Mouse (Mus musculus) retina, postnatal 7 days (tissue): ENCODE measurements around the gene Sh3rf1.

Source experiments
- DNase-seq: peaks from one replicate; pipeline ENCODE4 v3.0.0-alpha.2; 2012; ENCODE audit warnings: low read depth, low spot score

Sh3rf1 gene

DNA sequence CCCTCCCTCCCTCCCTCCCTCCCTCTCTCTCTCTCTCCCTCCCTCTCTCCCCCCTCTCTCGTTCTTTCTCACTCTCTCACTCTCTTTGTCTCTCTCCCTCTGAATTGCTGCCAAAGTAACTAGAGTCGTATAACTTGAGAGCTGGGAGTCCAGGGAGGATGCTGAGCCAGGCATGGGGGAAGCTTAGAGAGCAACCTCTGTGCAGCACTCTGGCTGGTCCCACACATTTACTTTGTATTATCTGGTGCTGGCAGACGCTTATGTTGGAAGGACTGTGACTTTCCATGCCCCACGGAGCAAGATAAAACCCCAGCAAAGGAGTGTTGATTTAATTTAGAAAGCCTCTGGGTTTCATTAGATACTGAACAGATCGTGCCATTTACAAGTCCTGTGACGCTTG, 196.5 kb downstream of the Sh3rf1 start:
- no peak for DNase-seq

DNA sequence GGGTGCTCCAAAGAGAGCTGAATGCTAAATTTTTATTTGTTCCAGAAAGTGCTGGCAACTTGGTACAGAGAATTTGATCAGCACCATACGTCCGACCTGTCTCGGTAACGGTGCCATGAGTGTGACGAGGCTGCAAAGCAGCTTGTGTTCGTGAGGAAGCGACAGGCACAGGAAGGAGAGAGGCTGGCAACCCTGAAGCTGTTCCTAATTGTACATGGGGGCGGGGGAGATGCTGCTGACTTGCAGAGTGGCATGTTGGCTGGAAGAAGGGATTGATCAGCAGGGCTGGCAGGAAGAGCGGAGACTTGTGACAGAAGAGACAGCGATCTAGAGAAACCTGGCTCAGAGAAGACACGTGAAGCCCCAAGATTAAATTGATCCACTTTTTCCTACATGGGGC, 197.9 kb downstream of the Sh3rf1 start:
- no peak for DNase-seq

DNA sequence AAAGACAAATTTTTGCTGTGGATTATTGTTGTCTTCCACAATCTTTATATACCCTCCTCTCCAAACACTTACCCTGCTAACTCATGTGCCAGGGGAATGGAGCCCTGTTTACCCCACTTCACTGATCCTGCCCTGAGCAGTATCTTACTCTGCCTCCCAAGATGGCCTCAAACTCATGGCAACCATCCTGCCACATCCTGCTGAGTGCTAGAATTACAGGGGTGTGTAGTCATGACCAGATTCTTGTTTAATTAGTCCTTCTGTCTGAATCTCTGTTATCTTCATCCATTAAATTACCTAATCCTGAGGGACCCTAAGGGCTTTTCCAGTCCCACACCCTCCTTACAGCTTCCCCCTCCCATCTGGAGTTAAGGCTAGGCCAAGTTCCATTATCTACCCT, 201.5 kb downstream of the Sh3rf1 start:
- no peak for DNase-seq

DNA sequence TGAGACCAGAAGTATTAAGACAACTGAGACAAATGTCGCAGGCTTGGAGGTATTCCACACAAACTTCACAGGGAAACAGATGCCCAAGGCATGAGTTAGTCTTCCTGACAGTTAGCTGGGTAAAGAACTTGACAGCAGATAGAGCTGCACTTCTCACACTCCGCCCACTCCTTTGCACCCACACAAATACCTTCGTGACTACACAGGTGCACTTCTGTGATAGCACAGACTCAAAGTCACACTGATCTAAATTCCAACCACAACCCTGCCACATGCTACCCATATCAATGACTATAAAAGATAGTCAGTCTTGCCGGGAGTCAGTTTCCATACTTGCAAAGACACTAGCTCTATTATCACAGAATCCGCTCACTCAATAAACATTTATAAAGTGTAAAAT, 202.4 kb downstream of the Sh3rf1 start:
- DNase-seq: no peak

DNA sequence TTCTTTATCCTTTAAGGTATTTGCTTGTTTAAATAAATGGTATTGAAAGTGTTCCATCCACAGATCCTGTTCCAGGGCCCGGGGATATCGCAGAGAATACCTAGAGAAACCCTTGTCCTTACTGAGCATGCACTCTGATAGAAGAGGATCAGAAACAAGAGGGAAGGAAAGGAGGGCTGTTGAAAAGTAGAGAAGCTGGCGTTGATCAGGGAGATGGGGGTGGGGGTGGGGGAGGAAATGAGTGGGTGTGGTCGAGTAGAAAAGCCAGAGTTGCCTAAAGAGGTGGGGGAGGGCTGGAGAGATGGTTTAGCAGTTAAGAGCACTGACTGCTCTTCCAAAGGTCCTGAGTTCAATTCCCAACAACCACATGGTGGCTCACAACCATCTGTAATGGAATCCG, 203.0 kb downstream of the Sh3rf1 start:
- DNase-seq: no peak

DNA sequence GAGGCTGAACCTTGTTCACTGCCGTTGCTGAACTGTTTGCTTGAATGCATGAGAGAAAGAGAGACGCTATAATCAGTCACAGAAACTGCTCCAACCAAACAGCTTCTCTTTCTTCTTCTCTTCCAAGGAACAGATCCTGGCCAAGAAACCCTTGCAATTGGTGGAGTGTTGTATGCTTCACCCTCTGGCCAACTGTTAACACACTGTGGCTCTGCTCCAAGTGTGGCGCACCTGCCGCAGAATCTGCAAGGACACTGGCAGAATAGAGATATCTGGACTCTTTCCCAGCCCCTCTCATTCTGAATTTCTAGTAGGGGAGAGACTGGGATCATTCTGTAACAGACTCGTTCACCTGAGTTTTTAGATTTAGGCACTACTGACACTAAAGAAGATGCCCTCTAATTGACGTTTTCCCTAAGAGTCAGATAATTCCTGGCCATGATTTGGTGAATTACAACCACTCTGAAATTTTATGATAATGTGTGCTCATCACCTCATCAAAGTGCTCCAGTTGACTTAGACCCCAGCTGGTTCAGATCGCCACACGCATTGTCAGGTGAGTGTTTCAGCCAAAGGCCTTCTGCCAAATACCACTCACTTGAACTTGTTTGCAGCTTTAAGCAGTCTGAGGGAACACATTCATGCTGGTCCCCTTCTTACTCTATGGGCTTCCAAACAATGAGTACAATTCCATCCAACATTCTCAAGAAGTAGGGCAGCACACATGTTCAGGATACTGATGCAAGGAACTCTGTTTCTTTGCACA, 204.4 kb downstream of the Sh3rf1 start:
- no peak for DNase-seq

DNA sequence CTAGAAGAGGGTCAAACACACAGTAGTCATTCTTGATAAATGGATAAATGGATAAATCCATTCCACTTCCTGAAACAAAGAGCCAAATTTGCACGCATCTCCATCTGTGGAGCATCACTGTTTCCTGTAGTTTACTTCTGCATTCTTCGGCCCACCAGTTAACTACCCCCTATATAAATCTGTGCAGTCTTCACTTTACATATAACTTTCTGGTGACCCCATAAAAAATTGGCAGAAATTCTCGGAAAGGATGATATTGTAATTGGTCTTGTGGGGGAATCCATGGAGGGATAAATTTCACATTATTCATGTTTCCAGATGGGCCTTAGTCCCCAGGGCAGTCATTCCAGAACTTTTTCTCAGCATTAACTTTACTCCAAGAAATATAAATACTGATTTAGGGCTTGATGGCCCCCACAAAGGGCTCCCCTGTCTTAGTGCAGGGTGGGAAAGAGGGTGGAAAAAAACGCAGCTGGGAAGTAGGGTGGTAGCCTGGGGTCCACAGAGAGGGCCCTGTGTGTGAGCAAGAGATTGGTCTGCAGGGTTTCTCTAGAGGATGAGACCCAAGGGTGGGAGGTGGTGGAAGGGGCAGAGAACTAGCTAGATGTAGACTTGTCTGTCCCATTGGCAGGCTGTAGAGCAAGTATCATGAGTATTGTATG, 205.3 kb downstream of the Sh3rf1 start:
- no peak for DNase-seq

DNA sequence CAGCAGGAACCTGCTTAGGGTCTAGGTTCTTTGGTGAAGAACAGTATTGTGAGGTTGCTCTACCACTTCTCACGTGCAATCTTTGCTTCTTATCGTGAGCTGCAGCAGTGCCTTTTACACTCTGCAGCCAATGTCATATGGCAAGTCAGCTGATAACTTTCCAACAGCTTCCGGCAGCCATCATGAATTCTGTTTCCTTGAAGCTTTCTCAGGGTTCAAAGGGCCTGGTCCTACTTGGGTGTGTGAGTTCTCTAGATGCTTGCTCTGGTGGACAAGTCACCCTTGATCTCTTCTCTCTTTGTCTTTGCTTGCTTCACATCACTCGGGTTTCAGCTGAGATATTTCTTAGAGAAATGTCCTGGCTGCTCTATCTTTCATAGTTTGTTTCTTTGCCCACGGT, 211.8 kb downstream of the Sh3rf1 start:
- no peak for DNase-seq

DNA sequence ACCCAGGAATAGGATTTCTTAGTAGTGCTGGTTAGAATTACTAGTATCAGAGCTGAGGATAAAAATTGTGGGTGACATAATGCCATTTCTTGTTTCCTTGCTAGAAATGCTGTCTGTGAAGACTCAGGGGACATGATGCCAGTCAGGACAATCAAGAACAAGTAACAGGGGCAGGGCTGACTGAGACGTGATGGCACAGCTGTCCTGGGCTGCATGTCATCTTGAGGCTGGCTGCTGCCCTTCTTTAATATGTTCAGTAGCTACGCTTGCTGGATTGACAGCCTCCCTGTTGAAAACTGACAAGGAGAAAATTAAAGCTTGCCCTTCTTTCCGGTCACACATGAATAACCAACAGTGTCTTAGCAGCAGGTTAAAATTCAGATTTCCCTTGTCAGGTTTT, 212.5 kb downstream of the Sh3rf1 start:
- no peak for DNase-seq

DNA sequence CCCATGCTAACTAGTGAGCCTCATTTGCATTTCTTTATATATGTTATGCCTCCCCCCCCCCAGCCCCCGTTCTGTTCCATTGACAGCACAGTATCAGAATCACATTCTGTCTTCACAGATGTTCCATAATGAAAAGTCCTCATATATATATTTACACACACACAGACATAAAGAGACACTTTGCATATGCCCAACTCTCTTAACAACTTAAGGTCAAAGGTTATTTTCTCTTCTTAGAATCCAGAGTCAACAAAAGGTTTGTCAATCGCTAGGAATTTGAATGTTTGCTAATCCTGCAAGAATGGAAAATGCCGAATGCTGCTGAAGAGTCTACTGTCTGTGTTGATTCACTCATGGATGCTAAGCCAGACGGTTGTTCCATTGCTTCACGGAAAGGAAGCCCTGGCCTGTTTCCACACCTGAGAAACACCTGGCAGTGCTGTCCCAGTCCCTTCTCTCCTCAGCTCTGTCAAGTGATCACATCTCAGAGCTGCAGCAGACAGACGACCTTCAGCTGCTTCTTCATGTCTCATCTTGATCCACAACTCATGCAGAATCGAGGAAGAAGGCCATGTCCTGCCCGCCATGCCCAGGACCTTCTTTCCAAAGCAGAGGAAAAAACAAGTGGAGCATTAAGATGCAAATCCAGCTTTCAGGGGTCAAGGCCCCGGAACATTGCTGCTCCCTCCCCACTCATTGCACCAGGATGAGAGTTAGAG, 213.1 kb downstream of the Sh3rf1 start:
- no peak for DNase-seq

DNA sequence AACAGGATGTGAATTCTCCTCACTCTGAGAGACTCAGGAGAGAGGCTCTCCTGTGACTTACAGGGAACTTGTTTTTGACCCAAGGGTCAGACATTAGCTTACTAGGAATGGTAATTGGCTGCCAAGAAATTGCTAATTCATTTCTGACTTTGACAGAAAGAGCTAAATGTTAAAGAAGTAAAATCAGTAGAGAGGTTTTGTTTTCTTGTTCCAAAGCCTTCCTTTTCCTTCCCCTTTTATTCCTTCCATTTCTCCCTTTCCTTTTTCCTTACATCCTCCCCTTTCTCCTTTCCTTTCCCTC, 213.6 kb downstream of the Sh3rf1 start:
- DNase-seq: no peak

DNA sequence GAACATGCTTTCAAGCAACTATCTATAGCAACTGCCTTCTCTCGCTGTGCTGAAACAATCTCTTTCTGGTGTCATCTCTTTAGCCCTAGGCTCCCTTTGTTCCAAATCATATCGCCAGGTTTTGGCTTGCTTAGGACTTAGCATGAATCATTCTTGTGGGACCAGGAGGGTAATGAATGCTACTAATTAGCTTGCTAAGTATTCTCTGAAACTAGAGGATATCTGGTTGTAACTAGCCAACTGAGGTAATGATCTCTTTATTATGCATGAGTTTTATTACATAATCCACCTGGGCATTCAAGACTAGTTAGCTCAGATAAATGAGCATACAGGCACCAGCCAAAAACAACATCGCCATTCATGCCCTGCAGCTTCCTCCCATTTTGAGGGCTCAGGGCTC, 219.3 kb downstream of the Sh3rf1 start:
- no peak for DNase-seq

DNA sequence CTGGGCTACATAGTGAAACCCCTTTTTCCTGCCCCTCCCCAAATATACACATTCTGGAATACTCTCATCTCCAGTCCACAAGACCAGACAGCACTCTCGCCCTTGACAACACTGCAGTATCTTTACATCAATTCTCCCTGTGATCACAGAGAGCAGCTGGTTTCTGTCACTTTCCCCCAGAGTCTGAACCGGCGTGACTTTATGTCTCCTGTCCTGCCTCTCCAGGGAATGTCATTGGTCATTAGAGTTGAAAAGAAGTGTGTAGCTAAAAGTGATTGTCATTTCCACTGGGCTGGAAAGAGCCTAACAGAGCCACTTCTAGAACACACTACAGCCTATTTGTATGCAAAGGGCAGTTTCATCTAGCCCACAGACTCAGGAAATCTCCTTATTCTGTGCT, 220.7 kb downstream of the Sh3rf1 start:
- DNase-seq: no peak
